9 mouse cellular contexts compared by ENCODE assay signal in genomic region chr7:35176412-35177381, GRCm38 (mm10). TPM values are rescaled to one million over a fixed set of nuclear protein-coding genes. Genes with fewer than 3 reads are reported as not detected.
DNase-seq lines count a peak whose midpoint lies in the region; ATAC-seq and TF ChIP-seq lines count a peak whose summit lies in the region.
"Had no signal": no experiment of that assay in that cellular context is flagged by ENCODE, and none has a peak within 500 bp of the region (broad histone marks: within the 10 kb centered on the region; RNA-seq: fewer than 3 reads in every experiment).

No protein-coding gene starts in this region.

- no peak overlapping the region for H3K9ac ChIP-seq in heart, embryonic 12.5 days
- H3K9ac ChIP-seq in lung, postnatal 0 days (replicated peaks; ENCODE audit: low read depth), result no peak overlapping the region
- H3K9ac ChIP-seq: embryonic facial prominence, embryonic 12.5 days had no signal

- 0 out of 2 replicates have a peak, but pooled peaks have one; percentile 9 for ATAC-seq in heart, embryonic 12.5 days (ENCODE audit: insufficient number of reproducible peaks, low FRiP score)
- ATAC-seq in lung, postnatal 0 days, result no peak

- no peak overlapping the region for H3K27ac ChIP-seq in heart, embryonic 12.5 days (ENCODE audit: poor library complexity, severe bottlenecking)
- no peak overlapping the region for H3K27ac ChIP-seq in embryonic facial prominence, embryonic 10.5 days (replicated peaks)
- no peak overlapping the region for H3K27ac ChIP-seq in lung, postnatal 0 days (ENCODE audit: low read length)
- H3K27ac ChIP-seq: embryonic facial prominence, embryonic 12.5 days had no signal

- no peaks in the 10 kb centered on the region for H3K36me3 ChIP-seq in heart, embryonic 12.5 days
- no peaks in the 10 kb centered on the region for H3K36me3 ChIP-seq in embryonic facial prominence, embryonic 10.5 days (replicated peaks)
- no peaks in the 10 kb centered on the region for H3K36me3 ChIP-seq in lung, postnatal 0 days (ENCODE audit: insufficient read depth, low read length)
- H3K36me3 ChIP-seq: embryonic facial prominence, embryonic 12.5 days had no signal

- 0 out of 2 replicates have a peak, but pooled peaks cover 4% of the 10 kb centered on the region for H3K9me3 ChIP-seq in heart, embryonic 12.5 days (replicated peaks)
- no peaks in the 10 kb centered on the region for H3K9me3 ChIP-seq in embryonic facial prominence, embryonic 10.5 days
- H3K9me3 ChIP-seq in lung, postnatal 0 days (ENCODE audit: low read length), result no peaks in the 10 kb centered on the region
- H3K9me3 ChIP-seq: embryonic facial prominence, embryonic 12.5 days had no signal

- WGBS in heart, embryonic 12.5 days, result 46% methylated on average over 18 of the region's 18 CpGs
- WGBS in embryonic facial prominence, embryonic 10.5 days, result 51% methylated on average over 18 of the region's 18 CpGs
- 46% methylated on average over 18 of the region's 18 CpGs for WGBS in lung, postnatal 0 days

- H3K4me3 ChIP-seq in heart, embryonic 12.5 days, result no peak overlapping the region
- no peak overlapping the region for H3K4me3 ChIP-seq in embryonic facial prominence, embryonic 10.5 days
- no peak overlapping the region for H3K4me3 ChIP-seq in lung, postnatal 0 days (ENCODE audit: low read depth, low read length)
- H3K4me3 ChIP-seq: embryonic facial prominence, embryonic 12.5 days had no signal

- H3K4me1 ChIP-seq in heart, embryonic 12.5 days (replicated peaks), result peaks cover 4% of the 10 kb centered on the region
- H3K4me1 ChIP-seq in embryonic facial prominence, embryonic 10.5 days, result peaks cover 13% of the 10 kb centered on the region
- no peaks in the 10 kb centered on the region for H3K4me1 ChIP-seq in lung, postnatal 0 days (ENCODE audit: insufficient read depth, low read depth, low read length)

- peaks cover 28% of the 10 kb centered on the region for H3K27me3 ChIP-seq in heart, embryonic 12.5 days (replicated peaks)
- H3K27me3 ChIP-seq in embryonic facial prominence, embryonic 10.5 days (replicated peaks; ENCODE audit: low read depth, poor library complexity, severe bottlenecking), result peaks cover 31% of the 10 kb centered on the region
- no peaks in the 10 kb centered on the region for H3K27me3 ChIP-seq in lung, postnatal 0 days (replicated peaks; ENCODE audit: insufficient read depth, low read length)

- DNase-seq in heart, adult 9 months (ENCODE audit: low spot score in 2 of 2), result no peak
- DNase-seq in urinary bladder, postnatal 14 days (ENCODE audit: low spot score), result peak; percentile 33
- no peak for DNase-seq in urinary bladder, postnatal 25 days (ENCODE audit: low spot score)
- peak; percentile 50 for DNase-seq in embryonic facial prominence, embryonic 10.5 days (ENCODE audit: low spot score)
- peak; percentile 55 for DNase-seq in lung, postnatal 0 days (ENCODE audit: low spot score)
- no peak for DNase-seq in layer of hippocampus, postnatal 36 days
- DNase-seq in spleen, postnatal 14 days (ENCODE audit: low spot score in 2 of 2), result no peak

- H3K4me2 ChIP-seq in heart, embryonic 12.5 days, result no peak overlapping the region
- no peak overlapping the region for H3K4me2 ChIP-seq in lung, postnatal 0 days (replicated peaks; ENCODE audit: low read depth, low read length)
- H3K4me2 ChIP-seq: embryonic facial prominence, embryonic 12.5 days had no signal

- TF ChIP-seq CTCF in lung, postnatal 0 days (IDR thresholded peaks at IDR 0.05), result peak; percentile 74

- TF ChIP-seq EP300 in lung, postnatal 0 days (IDR thresholded peaks at IDR 0.05), result no peak

RNA-seq across cellular contexts. Expression of gene Slc7a10, which starts 9.5 kb away (rescaled TPM):
- polyA plus RNA-seq in heart, embryonic 12.5 days (2016; fragmentation: Nextera tagmentation; extraction: Ambion mirVana), result 1.1 and 1.3 TPM in 2 replicates
- polyA plus RNA-seq in embryonic facial prominence, embryonic 10.5 days (2016; fragmentation: Nextera tagmentation; extraction: Ambion mirVana), result 0.53 and 0.69 TPM in 2 replicates
- polyA plus RNA-seq in lung, postnatal 0 days (2015; fragmentation: Nextera tagmentation; extraction: Ambion mirVana), result 20.1 and 21.7 TPM in 2 replicates
- total RNA-seq in layer of hippocampus, postnatal 36 days (2021), result 10 to 100 TPM; 50.4 to 53.2 TPM

RNA-seq across cellular contexts. Expression of gene Lrp3, which starts 38.6 kb away (rescaled TPM):
- 1.6 and 1.7 TPM in 2 replicates for polyA plus RNA-seq in heart, embryonic 12.5 days (2016; fragmentation: Nextera tagmentation; extraction: Ambion mirVana)
- 10.5 and 10.6 TPM in 2 replicates for polyA plus RNA-seq in embryonic facial prominence, embryonic 10.5 days (2016; fragmentation: Nextera tagmentation; extraction: Ambion mirVana)
- 6.6 and 8.5 TPM in 2 replicates for polyA plus RNA-seq in lung, postnatal 0 days (2015; fragmentation: Nextera tagmentation; extraction: Ambion mirVana)
- 10 to 100 TPM; 72.8 to 73.5 TPM for total RNA-seq in layer of hippocampus, postnatal 36 days (2021)

RNA-seq across cellular contexts. Expression of gene Cebpa, which starts 57.6 kb away (rescaled TPM):
- 0.64 and 0.92 TPM in 2 replicates for polyA plus RNA-seq in heart, embryonic 12.5 days (2016; fragmentation: Nextera tagmentation; extraction: Ambion mirVana)
- 0.39 and 0.45 TPM in 2 replicates for polyA plus RNA-seq in embryonic facial prominence, embryonic 10.5 days (2016; fragmentation: Nextera tagmentation; extraction: Ambion mirVana)
- 28.9 and 29.8 TPM in 2 replicates for polyA plus RNA-seq in lung, postnatal 0 days (2015; fragmentation: Nextera tagmentation; extraction: Ambion mirVana)
- total RNA-seq in layer of hippocampus, postnatal 36 days (2021), result 10 to 100 TPM; 15.4 to 17.3 TPM

Comparison
In these comparisons a context has a peak if more than half of its experiments do, and no peak if none do; other contexts are left out.
1. DNase-seq: peak in urinary bladder, postnatal 14 days (single experiment), embryonic facial prominence, embryonic 10.5 days (single experiment) and lung, postnatal 0 days (single experiment); none in heart, adult 9 months (0 of 2), urinary bladder, postnatal 25 days (single experiment), layer of hippocampus, postnatal 36 days (0 of 2) and spleen, postnatal 14 days (0 of 2).
2. RNA of gene Cebpa, which starts 57.6 kb away (polyA plus RNA-seq): 28.9 to 29.8 TPM in lung, postnatal 0 days; 0.64 to 0.92 TPM in heart, embryonic 12.5 days and 0.39 to 0.45 TPM in embryonic facial prominence, embryonic 10.5 days; every median in the first group is over 10 times any median in the second.